Mouse (Mus musculus) lung, postnatal 0 days (tissue): Measurements from ENCODE around the gene Shc1.

Experiments
- CTCF ChIP-seq: IDR thresholded peaks from 2 replicates; pipeline ENCODE4 v1.5.1; 2016; ENCODE audit warnings: antibody characterized with exemption, mild to moderate bottlenecking
- EP300 ChIP-seq: IDR thresholded peaks from 2 replicates; pipeline ENCODE4 v1.6.1; 2016; ENCODE audit warnings: antibody characterized with exemption, mild to moderate bottlenecking, control low read depth

DNA sequence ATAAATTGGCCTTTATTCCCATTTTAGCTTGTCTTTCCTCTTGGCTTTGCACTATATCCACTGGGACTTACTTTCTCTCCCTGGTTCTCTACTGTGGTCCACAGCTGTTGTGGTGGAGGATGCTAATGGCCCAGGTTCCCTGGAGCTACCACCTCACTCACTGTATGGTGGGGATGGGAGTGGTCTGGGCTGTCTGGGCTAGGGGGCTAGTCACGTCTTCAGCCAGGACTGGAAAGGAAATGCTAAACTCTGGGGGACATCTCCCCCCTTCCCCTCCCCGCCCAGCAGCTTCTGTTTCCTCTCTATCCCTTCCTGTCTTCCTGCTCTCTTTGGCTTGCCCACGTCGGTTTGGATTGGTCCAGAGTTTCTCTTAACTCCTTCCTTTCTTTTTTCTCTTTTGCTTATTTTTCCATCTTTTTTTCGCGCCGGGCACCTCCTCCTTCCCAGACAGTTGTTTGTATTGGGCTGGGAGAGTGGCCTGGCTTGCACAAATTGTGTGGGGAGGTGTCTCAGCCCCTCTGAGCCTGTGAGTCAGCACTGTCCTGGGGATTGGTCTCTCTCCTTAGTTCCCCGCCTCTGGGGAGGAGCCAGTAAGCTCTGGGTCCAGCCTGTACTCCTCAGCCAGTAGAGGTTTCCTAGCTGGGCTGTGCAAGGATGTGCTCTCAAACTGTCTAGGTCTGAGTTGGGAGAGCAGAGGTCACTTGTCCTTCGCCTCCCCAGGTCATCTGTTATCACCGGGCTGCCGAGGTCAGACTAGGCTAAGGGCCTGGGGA is 2.9 kb downstream of the Shc1 start:
- TF ChIP-seq CTCF (no peak), EP300 (peak; percentile 70)
